Comparison of ENCODE assay signal across 8 mouse cellular contexts in the genomic region with DNA sequence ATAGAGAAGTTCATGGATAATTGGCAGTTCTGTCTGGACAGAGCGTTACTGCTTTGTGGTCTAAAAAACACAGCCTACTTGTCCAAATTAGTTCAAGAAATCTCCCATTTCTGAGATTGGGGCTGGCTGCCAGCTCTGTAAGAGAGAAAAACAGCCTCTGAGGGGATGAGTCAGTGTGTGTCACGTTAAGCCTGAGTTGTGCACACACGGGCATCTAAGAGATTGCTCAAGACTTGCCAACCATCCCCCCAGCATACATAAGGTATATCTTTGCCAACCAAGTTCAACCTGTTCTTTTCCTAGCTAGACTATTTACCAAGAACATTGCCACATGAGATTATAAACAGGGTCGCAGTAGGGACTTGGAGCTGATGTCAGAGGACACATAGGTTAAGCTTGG. TPM values are rescaled to one million over a fixed set of nuclear protein-coding genes. Genes with fewer than 3 reads are reported as not detected.
A peak's percentile ranks its signal among the peaks of the same experiment; 100 is the strongest.
DNase-seq lines count a peak whose midpoint lies in the region; ATAC-seq and TF ChIP-seq lines count a peak whose summit lies in the region.

No protein-coding gene starts in this region.

- TF ChIP-seq CTCF in layer of hippocampus, adult 2 months (conservative IDR thresholded peaks at IDR 0.05): no peak

- peak; percentile 5 for DNase-seq in cerebellum, adult 9-10 months
- no peak for DNase-seq in cerebellum, adult 8-10 months
- DNase-seq in urinary bladder, adult 18-20 months (ENCODE audit: low spot score in 2 of 2): peak; percentile 25 to 70
- DNase-seq in urinary bladder, postnatal 10 days (ENCODE audit: low spot score): no peak
- peak; percentile 15 to 49 for DNase-seq in layer of hippocampus, adult 2 months (ENCODE audit: low spot score in 2 of 2)
- peak; percentile 67 for DNase-seq in telencephalon, adult 2 months (ENCODE audit: low read depth, low spot score)
- DNase-seq in embryo, embryonic 10 days (ENCODE audit: low spot score): no peak

- no peak for ATAC-seq in megakaryocyte, adult 5-6 weeks (ENCODE audit: poor library complexity, severe bottlenecking)

- no peak overlapping the region for H3K4me3 ChIP-seq in layer of hippocampus, adult 2 months

- no peak overlapping the region for H3K27ac ChIP-seq in layer of hippocampus, adult 2 months

RNA-seq across cellular contexts. Expression of a gene that starts 44.9 kb away (rescaled TPM):
- 100 to 1,000 TPM; 137 to 140 TPM for total RNA-seq in layer of hippocampus, adult 2 months (2021)
- 127 and 129 TPM in 2 replicates for total RNA-seq in megakaryocyte, adult 5-6 weeks (2015)
- 98.6 and 107 TPM in 2 replicates for total RNA-seq in megakaryocyte, adult 5-6 weeks (2017)

Comparison
In these comparisons a context has a peak if more than half of its experiments do, and no peak if none do; other contexts are left out.
1. DNase-seq: peak in cerebellum, adult 9-10 months (single experiment), urinary bladder, adult 18-20 months (2 of 2), layer of hippocampus, adult 2 months (2 of 2) and telencephalon, adult 2 months (single experiment); none in cerebellum, adult 8-10 months (single experiment), urinary bladder, postnatal 10 days (single experiment) and embryo, embryonic 10 days (single experiment).